In the genomic region with DNA sequence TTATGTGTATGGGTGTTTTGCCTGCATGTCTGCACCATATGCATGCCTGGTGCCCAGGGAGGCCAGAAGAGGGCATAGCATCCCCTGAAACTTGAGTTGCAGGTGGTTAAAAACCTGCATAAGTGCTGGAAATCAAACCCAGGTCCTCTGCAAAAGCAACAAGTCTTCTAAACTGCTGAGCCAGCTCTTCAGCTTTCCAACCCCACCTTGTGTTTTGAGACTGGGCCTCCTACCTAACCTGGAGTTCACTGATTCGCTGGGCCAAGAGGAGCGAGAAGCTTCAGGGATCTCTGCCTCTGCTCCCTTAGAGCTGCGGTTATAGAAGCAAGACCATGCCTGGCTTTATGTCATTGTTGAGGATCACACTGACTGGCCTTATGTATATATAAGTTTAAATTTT, we compare ENCODE assay signal across 19 mouse cellular contexts. TPM values are rescaled to one million over a fixed set of nuclear protein-coding genes. Genes with fewer than 3 reads are reported as not detected.
"Had no signal": no experiment of that assay in that cellular context is flagged by ENCODE, and none has a peak within 500 bp of the region (broad histone marks: within the 10 kb centered on the region; RNA-seq: fewer than 3 reads in every experiment).

No protein-coding gene starts in this region.

- DNase-seq: liver, postnatal 0 days; lung, adult 2 months; lung, postnatal 14 days; lung, postnatal 36 days; right cerebral cortex, postnatal 14 days; thymus, adult 18-20 months; thymus, postnatal 14 days; thymus, postnatal 36 days had no signal

- H3K9ac ChIP-seq: liver, embryonic 15.5 days; liver, postnatal 0 days; lung, embryonic 15.5 days; midbrain, embryonic 12.5 days; midbrain, embryonic 15.5 days; neural tube, embryonic 12.5 days had no signal

- H3K4me3 ChIP-seq: liver, embryonic 15.5 days; lung, embryonic 15.5 days; megakaryocyte, embryonic 14.5 days; midbrain, embryonic 12.5 days; midbrain, embryonic 15.5 days; neural tube, embryonic 12.5 days had no signal

- H3K9me3 ChIP-seq: liver, embryonic 15.5 days; lung, embryonic 15.5 days; midbrain, embryonic 12.5 days; midbrain, embryonic 15.5 days; neural tube, embryonic 12.5 days had no signal

- H3K36me3 ChIP-seq: liver, embryonic 15.5 days; lung, embryonic 15.5 days; midbrain, embryonic 12.5 days; midbrain, embryonic 15.5 days; neural tube, embryonic 12.5 days had no signal

- H3K27ac ChIP-seq: liver, embryonic 15.5 days; lung, embryonic 15.5 days; macrophage; midbrain, embryonic 12.5 days; midbrain, embryonic 15.5 days; neural tube, embryonic 12.5 days had no signal

RNA-seq across cellular contexts. Expression of gene Lrrc2, which starts 1.2 kb away (rescaled TPM):
- total RNA-seq: monocyte, adult 5-6 weeks; neutrophil, adult 5-6 weeks had no signal

RNA-seq across cellular contexts. Expression of gene Tdgf1, which starts 4.2 kb away (rescaled TPM):
- total RNA-seq: megakaryocyte progenitor cell, adult 5-6 weeks; midbrain, postnatal 0 days; monocyte, adult 5-6 weeks had no signal

RNA-seq across cellular contexts. Expression of gene Fam240a, which starts 33.4 kb away (rescaled TPM):
- total RNA-seq: megakaryocyte progenitor cell, adult 5-6 weeks; midbrain, postnatal 0 days; monocyte, adult 5-6 weeks had no signal

RNA-seq across cellular contexts. Expression of gene Rtp3, which starts 40.3 kb away (rescaled TPM):
- total RNA-seq: megakaryocyte progenitor cell, adult 5-6 weeks; midbrain, postnatal 0 days; monocyte, adult 5-6 weeks; neutrophil, adult 5-6 weeks had no signal
